Mouse (Mus musculus) ES-Bruce4 (cell line): ENCODE data around the gene Ubqln1. TPM values are rescaled to one million over a fixed set of nuclear protein-coding genes. Genes with fewer than 3 reads are reported as not detected.
"Not testable (repeated sequence)": the region's sequence is repeated elsewhere in the genome, so short reads cannot be mapped to it uniquely, and the experiment has no call there.

Experiments
- H3K27ac ChIP-seq: 2 replicates; pipeline ENCODE4 v1.5.1; 2012; ENCODE audit warnings: low read length, inconsistent platforms; ENCODE audit not compliant: insufficient read depth
- H3K27me3 ChIP-seq: 2 replicates; pipeline ENCODE4 v1.6.1; 2012; ENCODE audit warnings: mild to moderate bottlenecking, low read length, inconsistent platforms; ENCODE audit not compliant: control insufficient read depth, poor library complexity, insufficient read depth, severe bottlenecking
- H3K36me3 ChIP-seq: 2 replicates; pipeline ENCODE4 v1.6.1; 2012; ENCODE audit warnings: inconsistent platforms, mild to moderate bottlenecking, low read length, moderate library complexity; ENCODE audit not compliant: control insufficient read depth, poor library complexity, insufficient read depth, severe bottlenecking
- H3K4me1 ChIP-seq: one replicate; pipeline ENCODE4 v1.8.1; 2011; ENCODE audit warnings: low read length; ENCODE audit not compliant: control insufficient read depth, insufficient read depth
- H3K4me3 ChIP-seq: 2 replicates; pipeline ENCODE4 v1.5.1; 2011; ENCODE audit warnings: low read depth, mild to moderate bottlenecking, low read length
- H3K9ac ChIP-seq: 2 replicates; pipeline ENCODE4 v1.6.1; 2012; ENCODE audit warnings: low read depth, mild to moderate bottlenecking, inconsistent platforms; ENCODE audit not compliant: poor library complexity, severe bottlenecking
- H3K9me3 ChIP-seq: replicated peaks from 2 replicates; pipeline ENCODE4 v1.6.1; 2012; ENCODE audit warnings: mild to moderate bottlenecking, low read length, inconsistent platforms; ENCODE audit not compliant: control insufficient read depth, poor library complexity, insufficient read depth, severe bottlenecking
- CTCF ChIP-seq: IDR thresholded peaks from one replicate; pipeline ENCODE4 v1.8.1; 2011; ENCODE audit warnings: low read depth, low read length
- EP300 ChIP-seq: IDR thresholded peaks from 2 replicates; pipeline ENCODE4 v1.6.1; 2011; ENCODE audit warnings: low read depth, low read length; ENCODE audit not compliant: insufficient read depth
- POLR2A ChIP-seq: IDR thresholded peaks from one replicate; pipeline ENCODE4 v1.8.1; 2011; ENCODE audit warnings: low read length; ENCODE audit not compliant: insufficient read depth
- polyA plus RNA-seq: library from polyadenylated mRNA; stranded (reverse); fragments of >200 nt; gene quantifications from 2 replicates; pipeline ENCODE4 v1.2.4, GENCODE M21; 2011; ENCODE audit warnings: low read depth; ENCODE audit not compliant: missing spikeins, insufficient read depth, insufficient read length

Ubqln1 gene
- polyA plus RNA-seq, 1 experiment = 182 TPM

DNA sequence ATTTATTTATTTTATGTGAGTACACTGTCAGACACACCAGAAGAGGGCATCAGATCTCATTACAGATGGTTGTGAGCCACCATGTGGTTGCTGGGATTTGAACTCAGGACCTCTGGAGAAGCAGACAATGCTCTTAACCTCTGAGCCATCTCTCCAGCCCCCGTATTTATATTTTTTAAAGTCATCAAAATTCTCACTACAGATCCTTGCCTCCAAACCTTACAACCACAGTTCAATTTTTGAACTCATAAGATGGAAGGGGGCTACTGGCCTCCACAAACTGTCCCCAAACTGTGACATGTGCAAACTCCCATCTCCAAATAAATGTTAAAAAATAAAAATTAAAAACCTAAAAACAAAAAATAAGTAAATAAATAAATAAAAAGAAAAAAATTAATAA is 67.7 kb downstream of the Ubqln1 start:
- no peak overlapping the region for H3K4me3 ChIP-seq
- peaks cover 2% of the 10 kb centered on the region; the same call in 1 of the 2 replicates for H3K9me3 ChIP-seq
- no peaks in the 10 kb centered on the region for H3K36me3 ChIP-seq
- TF ChIP-seq POLR2A (no peak), CTCF (no peak)
- no peaks in the 10 kb centered on the region for H3K4me1 ChIP-seq
- no peak overlapping the region for H3K27ac ChIP-seq
- H3K9ac ChIP-seq = no peak overlapping the region
- no peaks in the 10 kb centered on the region for H3K27me3 ChIP-seq

DNA sequence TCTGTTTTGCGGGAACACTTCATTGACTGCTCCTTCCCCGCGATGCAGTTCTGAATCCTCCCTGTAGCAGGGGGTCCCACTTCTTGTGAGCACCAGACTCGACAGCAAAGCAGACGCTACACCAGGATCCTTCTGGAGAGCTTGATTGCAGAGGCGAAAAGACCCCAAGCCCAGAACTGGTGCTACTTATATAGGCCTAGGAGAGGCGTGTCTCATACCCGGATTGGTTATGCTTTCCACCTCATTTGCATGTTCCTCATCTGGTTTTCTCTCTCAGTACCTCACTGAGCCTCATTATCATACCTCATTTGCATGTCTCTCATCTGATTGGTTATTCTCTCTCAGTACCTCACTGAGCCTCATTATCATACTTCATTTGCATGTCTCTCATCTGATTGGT is 68.8 kb downstream of the Ubqln1 start:
- not testable (repeated sequence) for H3K4me1 ChIP-seq, H3K9me3 ChIP-seq, H3K27me3 ChIP-seq, H3K36me3 ChIP-seq, H3K4me3 ChIP-seq, H3K9ac ChIP-seq, H3K27ac ChIP-seq

GRCm38 (mm10) chr13:58131692-58132091 is 83.8 kb downstream of the Ubqln1 start:
- Histone ChIP-seq H3K4me1 (no peaks in the 10 kb centered on the region), H3K36me3 (peaks cover 10% of the 10 kb centered on the region), H3K4me3 (no peak overlapping the region), H3K9me3 (no peaks in the 10 kb centered on the region; the same call in 1 of the 2 replicates), H3K27me3 (no peaks in the 10 kb centered on the region), H3K9ac (no peak overlapping the region), H3K27ac (no peak overlapping the region)
- TF ChIP-seq EP300 (no peak), CTCF (no peak), POLR2A (no peak)

DNA sequence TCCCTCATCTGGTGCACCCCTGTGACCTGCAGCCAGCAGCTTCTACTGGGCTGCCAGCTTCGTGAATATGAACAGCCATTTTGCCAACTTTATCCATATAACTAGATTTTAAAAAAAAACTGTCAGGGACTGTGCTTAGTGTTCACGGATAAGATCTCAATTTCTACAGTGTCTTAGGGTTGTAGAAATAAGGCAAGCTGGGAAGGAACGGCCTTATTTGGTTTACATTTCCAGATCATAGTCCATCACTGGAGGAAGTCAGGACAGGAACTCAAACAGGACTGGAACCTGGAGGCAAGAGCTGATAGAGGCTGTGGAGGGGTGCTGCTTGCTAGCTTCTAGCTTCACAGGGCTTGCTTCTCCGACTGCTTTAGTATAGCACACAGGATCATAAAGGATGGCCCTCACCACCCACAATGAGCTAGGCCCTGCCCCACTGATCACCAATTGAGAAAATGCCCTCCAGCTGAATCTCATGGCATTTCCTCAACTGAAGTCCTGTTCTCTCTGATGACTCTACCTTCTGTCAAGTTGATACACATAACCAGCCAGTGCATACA is 85.7 kb downstream of the Ubqln1 start:
- TF ChIP-seq CTCF (no peak), POLR2A (no peak), EP300 (no peak)
- H3K36me3 ChIP-seq = peaks cover 17% of the 10 kb centered on the region

GRCm38 (mm10) chr13:58128768-58129671 is 86.4 kb downstream of the Ubqln1 start:
- H3K4me3 ChIP-seq = peak overlapping the region; percentile 85
- peak overlapping the region; percentile 89 for H3K27ac ChIP-seq
- H3K27me3 ChIP-seq = no peaks in the 10 kb centered on the region
- no peak for TF ChIP-seq EP300
- TF ChIP-seq POLR2A = peak; percentile 19
- TF ChIP-seq CTCF = no peak
- H3K36me3 ChIP-seq = peaks cover 17% of the 10 kb centered on the region
- no peaks in the 10 kb centered on the region for H3K9me3 ChIP-seq
- peak overlapping the region; percentile 95 for H3K9ac ChIP-seq
- no peaks in the 10 kb centered on the region for H3K4me1 ChIP-seq

More for the DNA sequence above, 85.7 kb downstream of the Ubqln1 start:
- H3K27me3 ChIP-seq = no peaks in the 10 kb centered on the region
- H3K9me3 ChIP-seq = no peaks in the 10 kb centered on the region
- H3K4me3 ChIP-seq = peak overlapping the region; percentile 85
- H3K9ac ChIP-seq = peak overlapping the region; percentile 95
- H3K27ac ChIP-seq = peak overlapping the region; percentile 89
- H3K4me1 ChIP-seq = no peaks in the 10 kb centered on the region

DNA sequence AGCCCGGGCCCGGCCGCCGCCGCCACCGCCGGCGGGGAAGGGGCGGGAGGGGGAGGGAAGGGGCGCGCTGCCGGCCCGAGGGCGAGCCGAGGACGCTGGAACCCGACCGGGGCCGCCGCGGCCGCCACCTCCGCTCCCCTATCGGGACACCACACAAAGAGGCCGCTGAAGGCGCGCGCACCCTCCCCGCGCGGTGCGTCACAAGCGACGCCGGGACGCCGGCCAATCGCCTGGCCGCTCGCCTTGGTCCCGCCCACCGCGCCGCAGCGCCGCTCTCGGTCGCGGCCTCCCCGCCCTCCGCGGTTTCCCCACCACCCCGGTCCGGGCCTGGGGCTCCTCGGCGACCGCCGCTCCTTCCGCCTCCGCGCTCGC is 87.1 kb downstream of the Ubqln1 start, which contains the start of gene Hnrnpa0:
Gene Hnrnpa0, minus strand, starts transcription at position 161 of the 372 bp plus-strand sequence.
- TF ChIP-seq CTCF (no peak), POLR2A (no peak), EP300 (no peak)

More for the DNA sequence above, 87.1 kb downstream of the Ubqln1 start, which contains the start of gene Hnrnpa0:
- Histone ChIP-seq H3K27ac (peak within 1 kb of the TSS; percentile 89), H3K9ac (peak within 1 kb of the TSS; percentile 95), H3K4me3 (peak within 1 kb of the TSS; percentile 95), H3K9me3 (no peaks in the 10 kb centered on the region), H3K4me1 (no peaks in the 10 kb centered on the region), H3K36me3 (peaks cover 17% of the 10 kb centered on the region), H3K27me3 (no peaks in the 10 kb centered on the region)
